Mouse (Mus musculus): ENCODE results near the gene Bend3. TPM values are rescaled to one million over a fixed set of nuclear protein-coding genes. Genes with fewer than 3 reads are reported as not detected.

Gene Bend3
- total and polyA plus RNA-seq, 3 experiments: 13.0 to 32.8 (median 18.7) TPM

DNA sequence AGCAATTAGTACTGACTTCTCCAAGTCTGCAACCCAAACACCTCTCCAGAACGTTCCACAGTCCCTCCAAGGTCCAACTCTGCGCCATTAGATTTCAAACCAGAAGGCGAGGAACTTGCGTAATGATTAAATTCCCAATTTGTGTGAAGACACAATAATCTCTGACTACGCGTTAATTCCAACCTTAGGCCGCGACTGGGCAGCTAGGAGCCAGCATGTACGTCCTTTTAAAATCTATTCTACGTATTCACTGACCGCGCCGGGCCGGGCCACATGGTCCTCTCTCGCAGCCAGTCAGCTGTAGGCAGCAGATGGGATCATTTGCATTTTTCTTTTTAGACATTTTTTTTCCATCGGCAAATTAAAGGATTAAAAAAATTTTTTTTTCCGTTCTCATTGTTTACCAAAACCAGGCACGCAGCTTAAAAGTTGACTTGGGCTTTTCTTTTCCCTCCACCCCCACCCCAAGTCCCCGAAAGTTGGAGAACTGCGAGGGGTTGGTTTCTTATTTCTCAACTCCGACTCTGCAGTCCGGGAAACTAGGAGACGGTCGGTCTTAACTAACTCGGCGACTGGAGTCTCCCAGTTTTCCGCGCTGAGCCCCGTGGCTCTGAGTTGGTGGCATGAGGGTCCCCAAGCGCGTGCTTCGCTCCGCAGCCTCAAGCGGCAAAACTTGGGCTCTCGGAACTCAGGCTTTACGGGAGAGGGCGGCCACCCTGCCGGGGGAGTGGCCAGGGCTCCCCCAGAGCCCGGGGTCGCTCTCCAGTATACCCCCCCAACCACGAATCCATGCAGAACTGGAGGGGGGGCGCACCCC is 558 bp upstream of the Bend3 start:
- Histone ChIP-seq H3K27me3 (ENCODE audit: control insufficient read depth in 1 of 2, insufficient read depth in 2 of 2, low read length in 2 of 2) (no peaks in the 10 kb centered on the region), H3K9ac (ENCODE audit: control insufficient read depth, low read depth, low read length, poor library complexity, severe bottlenecking) (peak overlapping the region; percentile 86), H3K9me3 (replicated peaks; ENCODE audit: insufficient read depth, low read length) (no peaks in the 10 kb centered on the region), H3K4me1 (ENCODE audit: control insufficient read depth in 1 of 2, insufficient read depth in 2 of 2, low read length in 2 of 2) (peaks cover 5 to 24% of the 10 kb centered on the region in 2 experiments), H3K36me3 (ENCODE audit: control insufficient read depth in 1 of 2, insufficient read depth in 2 of 2, low read length in 2 of 2) (peaks cover 0 to 20% of the 10 kb centered on the region in 2 experiments; a peak in 2 of 4 replicates), H3K4me3 (ENCODE audit: control insufficient read depth in 1 of 2, insufficient read depth in 1 of 2, low read depth in 2 of 2, low read length in 2 of 2) (peak overlapping the region; percentile 87 to 97), H3K79me2 (ENCODE audit: control insufficient read depth, insufficient read depth, low read length, poor library complexity) (peaks cover 44% of the 10 kb centered on the region), H3K27ac (ENCODE audit: control insufficient read depth, low read depth, low read length) (peak overlapping the region; percentile 85)
- peak; percentile 84 for DNase-seq (ENCODE audit: low read depth, low spot score)
- TF ChIP-seq E2F4 (IDR thresholded peaks at IDR 0.05; ENCODE audit: borderline replicate concordance, low read depth, low read length) (0 out of 2 replicates have a peak, but pooled peaks have one; percentile 68), TCF12 (IDR thresholded peaks at IDR 0.05; ENCODE audit: low read depth, low read length) (no peak), USF2 (IDR thresholded peaks at IDR 0.05; ENCODE audit: borderline replicate concordance in 1 of 2, insufficient read depth in 1 of 2, low read depth in 1 of 2, low read length in 2 of 2) (0 out of 4 replicates have a peak, but pooled peaks of 1 of the 2 experiments have one; percentile 18), CHD2 (IDR thresholded peaks at IDR 0.05; ENCODE audit: low read length) (no peak), RAD21 (IDR thresholded peaks at IDR 0.05; ENCODE audit: low read depth, low read length) (no peak; the same call in 1 of the 2 replicates), POLR2AphosphoS2 (IDR thresholded peaks at IDR 0.05; ENCODE audit: low read length) (peak; percentile 46; the same call in 1 of the 2 replicates), GATA1 (IDR thresholded peaks at IDR 0.05; ENCODE audit: low read depth, low read length) (no peak), TAL1 (IDR thresholded peaks at IDR 0.05; ENCODE audit: low read length) (no peak), MEF2A (IDR thresholded peaks at IDR 0.05; ENCODE audit: extremely low read depth, insufficient replicate concordance, low read depth, low read length, poor library complexity, severe bottlenecking) (no peak), SIN3A (IDR thresholded peaks at IDR 0.05; ENCODE audit: low read length) (peak; percentile 90), CTCF (IDR thresholded peaks at IDR 0.05 in 2 of 3, conservative IDR thresholded peaks at IDR 0.05 in 1 of 3; ENCODE audit: control insufficient read depth in 1 of 3, insufficient read depth in 1 of 3, low read depth in 2 of 3, low read length in 3 of 3, poor library complexity in 1 of 3, severe bottlenecking in 1 of 3) (no peak), MAFK (IDR thresholded peaks at IDR 0.05; ENCODE audit: borderline replicate concordance, low read depth, low read length) (no peak), RCOR1 (IDR thresholded peaks at IDR 0.05; ENCODE audit: low read depth, low read length) (no peak), ZMIZ1 (IDR thresholded peaks at IDR 0.05; ENCODE audit: low read depth, low read length) (no peak), MAX (IDR thresholded peaks at IDR 0.05; ENCODE audit: low read length) (peak; percentile 79), CHD1 (IDR thresholded peaks at IDR 0.05; ENCODE audit: low read depth, low read length) (peak; percentile 97), NELFE (IDR thresholded peaks at IDR 0.05; ENCODE audit: low read depth, low read length) (peak; percentile 61), MXI1 (IDR thresholded peaks at IDR 0.05; ENCODE audit: low read depth, low read length) (peak; percentile 91), HCFC1 (IDR thresholded peaks at IDR 0.05; ENCODE audit: low read depth, low read length) (no peak; the same call in 1 of the 2 replicates), ZKSCAN1 (IDR thresholded peaks at IDR 0.05; ENCODE audit: low read depth, low read length) (0 out of 2 replicates have a peak, but pooled peaks have one; percentile 7), ZNF384 (IDR thresholded peaks at IDR 0.05; ENCODE audit: low read depth, low read length) (peak; percentile 83), TBP (IDR thresholded peaks at IDR 0.05; ENCODE audit: low read depth, low read length) (peak; percentile 52; the same call in 1 of the 2 replicates), EP300 (IDR thresholded peaks at IDR 0.05; ENCODE audit: low read depth in 1 of 2, low read length in 2 of 2) (no peak), POLR2AphosphoS5 (IDR thresholded peaks at IDR 0.05; ENCODE audit: borderline replicate concordance, low read depth, low read length) (no peak; the same call in 1 of the 2 replicates), UBTF (IDR thresholded peaks at IDR 0.05; ENCODE audit: borderline replicate concordance, insufficient read depth, low read depth, low read length) (no peak), ELF1 (IDR thresholded peaks at IDR 0.05; ENCODE audit: low read depth, low read length) (no peak), MYB (IDR thresholded peaks at IDR 0.05; ENCODE audit: low read depth, low read length) (no peak), USF1 (IDR thresholded peaks at IDR 0.05; ENCODE audit: low read depth, low read length) (peak; percentile 89), ETS1 (IDR thresholded peaks at IDR 0.05; ENCODE audit: low read depth, low read length) (peak; percentile 76; the same call in 1 of the 2 replicates), GABPA (IDR thresholded peaks at IDR 0.05; ENCODE audit: low read depth, low read length) (no peak), JUND (IDR thresholded peaks at IDR 0.05; ENCODE audit: low read depth, low read length) (no peak), ZC3H11A (IDR thresholded peaks at IDR 0.05; ENCODE audit: low read depth, low read length) (no peak), POLR2A (IDR thresholded peaks at IDR 0.05; ENCODE audit: control insufficient read depth in 1 of 2, insufficient read depth in 1 of 2, low read depth in 1 of 2, low read length in 2 of 2, poor library complexity in 1 of 2) (peak in 1 of 2 experiments; percentile 70; a peak in 2 of 4 replicates), BHLHE40 (IDR thresholded peaks at IDR 0.05; ENCODE audit: borderline replicate concordance, low read depth, low read length) (no peak), MYC (IDR thresholded peaks at IDR 0.05; ENCODE audit: low read depth, low read length) (peak; percentile 96)

Data from MEL (cell line).